Mouse (Mus musculus): ENCODE measurements around the gene Hdac5.

The Hdac5 gene

DNA sequence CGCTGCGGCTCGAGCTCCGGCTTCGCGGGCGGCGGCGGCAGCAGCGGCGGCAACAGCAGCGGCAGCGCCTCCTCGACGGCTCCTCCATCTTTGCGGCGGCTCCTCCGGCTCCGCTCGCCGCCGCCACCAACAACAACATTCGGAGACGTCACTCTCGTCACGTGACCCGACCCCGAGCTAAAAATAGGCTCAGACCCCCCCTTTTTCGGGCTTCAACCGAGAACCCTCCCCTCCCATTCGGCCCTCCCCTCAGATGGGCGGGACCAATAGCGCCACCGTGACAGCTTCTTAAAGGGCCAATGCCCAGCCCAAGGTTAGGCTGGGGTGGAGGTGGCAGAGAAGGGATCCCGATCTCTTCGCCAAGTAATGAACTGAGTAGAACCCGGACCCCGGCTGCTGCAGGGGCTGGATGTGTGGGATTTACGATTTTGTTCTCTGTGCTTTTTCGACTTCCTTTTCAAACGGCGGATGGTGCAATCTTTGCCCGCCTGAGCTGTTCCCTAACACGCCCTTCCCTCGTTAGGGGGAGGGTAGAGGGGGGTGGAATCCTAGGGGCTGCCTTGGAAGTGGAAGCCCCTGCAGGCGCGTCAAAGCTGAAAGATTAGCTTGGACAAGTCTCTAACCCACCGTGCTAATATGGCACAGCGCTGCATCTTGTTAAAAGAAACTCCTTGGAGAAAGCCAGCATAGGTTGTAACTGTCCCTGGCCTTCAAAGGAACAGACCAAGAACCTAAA is at the start of gene Hdac5:
TSS of gene Hdac5 (minus strand) at position 161 of the 736 bp plus-strand sequence.
- in situ Hi-C loops (cut with MboI; ENCODE audit: low sequenced_read_pairs) = no loop called here

DNA sequence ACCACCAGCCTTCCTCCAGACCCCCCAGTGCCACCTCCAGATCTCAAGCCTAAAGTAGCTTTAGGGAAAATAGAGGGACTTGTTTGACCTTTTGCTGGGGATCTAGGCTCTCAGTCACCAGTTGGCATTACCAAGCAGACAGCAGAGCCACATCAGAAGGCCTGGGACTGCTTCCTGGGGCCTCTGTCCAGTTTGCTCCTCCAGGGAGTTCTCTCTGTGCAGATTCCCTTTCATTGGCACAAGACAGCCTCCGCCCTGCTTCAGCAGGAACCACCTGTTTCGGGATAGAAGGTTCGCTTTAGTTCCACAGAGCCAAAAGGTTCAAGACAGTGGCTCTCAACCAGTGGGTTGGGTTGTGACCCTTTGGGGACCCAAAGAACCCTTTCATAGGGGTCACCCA is 49.6 kb upstream of the Hdac5 start:
- in situ Hi-C loops (cut with MboI; ENCODE audit: low sequenced_read_pairs) = no loop called here

DNA sequence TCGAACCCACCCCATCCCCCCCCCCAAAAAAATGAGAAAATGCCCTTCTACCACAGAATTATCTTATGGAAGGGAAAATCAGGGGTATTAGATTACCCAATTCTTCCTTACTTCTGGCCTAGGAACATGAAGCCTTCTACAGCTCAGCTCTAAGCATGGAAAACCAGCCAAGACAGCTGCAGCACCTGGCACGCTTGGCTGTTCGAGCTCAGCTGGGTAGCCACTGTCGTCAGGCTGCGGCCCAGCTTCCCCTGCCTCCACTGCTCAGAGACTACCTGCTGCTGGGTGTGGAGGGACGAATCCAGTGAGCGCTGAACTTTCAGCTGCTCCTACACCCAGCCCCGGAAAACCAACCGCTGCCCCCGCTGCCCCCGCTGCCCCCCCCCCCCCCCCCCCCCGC is 47.8 kb upstream of the Hdac5 start:
- in situ Hi-C loops (cut with MboI; ENCODE audit: low sequenced_read_pairs) = no loop called here

DNA sequence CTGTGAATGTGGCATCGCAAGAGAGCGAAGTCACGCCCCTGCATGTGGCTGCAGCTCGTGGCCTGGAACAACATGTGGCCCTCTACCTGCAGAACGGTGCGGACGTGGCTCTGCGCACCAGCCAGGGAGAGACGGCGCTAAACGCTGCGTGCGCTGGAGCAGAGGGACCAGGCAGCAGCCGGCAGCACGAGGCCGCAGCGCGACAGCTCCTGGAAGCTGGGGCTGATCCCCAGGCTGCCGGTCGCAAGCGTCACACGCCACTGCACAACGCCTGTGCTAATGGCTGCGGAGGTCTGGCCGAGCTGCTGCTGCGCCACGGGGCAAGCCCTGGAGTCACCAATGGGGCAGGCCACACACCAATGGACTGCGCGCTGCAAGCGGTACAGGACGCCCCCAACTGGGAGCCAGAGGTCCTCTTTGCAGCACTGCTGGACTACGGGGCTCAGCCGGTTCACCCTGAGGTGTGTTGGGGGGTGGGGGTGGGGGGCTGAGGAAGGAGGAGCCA is 46.5 kb upstream of the Hdac5 start:
- in situ Hi-C loops (cut with MboI; ENCODE audit: low sequenced_read_pairs) = no loop called here

DNA sequence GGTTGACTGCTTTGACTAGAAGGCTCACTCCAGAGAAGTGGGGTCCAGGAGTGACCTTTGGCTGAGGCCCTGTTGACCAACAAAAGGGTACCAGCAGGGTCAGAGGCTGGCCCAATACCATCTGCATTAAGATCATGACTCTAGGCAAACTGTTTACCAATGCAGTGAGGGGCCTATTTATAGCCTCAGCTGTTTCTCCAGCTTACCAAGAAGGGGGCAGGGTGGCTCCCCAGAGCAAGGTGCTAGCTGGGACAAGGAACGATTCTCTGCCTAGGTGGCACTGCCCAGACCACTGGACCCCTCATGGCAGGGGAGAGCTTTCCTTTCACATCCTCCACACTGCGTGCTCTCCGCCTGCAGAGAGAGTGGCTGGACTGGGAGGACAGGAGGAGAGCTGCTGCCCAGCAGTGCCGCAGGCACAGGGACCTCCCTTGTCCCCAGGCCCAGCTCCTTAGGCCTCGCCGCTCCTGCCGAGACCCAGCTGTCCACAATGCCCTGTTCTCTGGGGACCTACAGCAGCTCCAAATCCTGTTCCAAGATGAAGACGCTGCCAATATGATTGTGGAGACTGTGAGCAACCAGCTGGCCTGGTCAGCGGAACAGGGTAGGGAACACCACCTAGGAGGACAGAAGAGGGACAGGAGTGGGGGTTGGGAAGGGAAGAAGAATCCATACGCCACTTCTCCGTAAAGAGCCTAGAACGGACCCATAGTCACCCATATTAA is 38.7 kb upstream of the Hdac5 start, which contains the start of gene Asb16:
TSS of gene Asb16 (plus strand) at position 224 of the 725 bp plus-strand sequence.
- in situ Hi-C loops (cut with MboI; ENCODE audit: low sequenced_read_pairs) = no loop called here

DNA sequence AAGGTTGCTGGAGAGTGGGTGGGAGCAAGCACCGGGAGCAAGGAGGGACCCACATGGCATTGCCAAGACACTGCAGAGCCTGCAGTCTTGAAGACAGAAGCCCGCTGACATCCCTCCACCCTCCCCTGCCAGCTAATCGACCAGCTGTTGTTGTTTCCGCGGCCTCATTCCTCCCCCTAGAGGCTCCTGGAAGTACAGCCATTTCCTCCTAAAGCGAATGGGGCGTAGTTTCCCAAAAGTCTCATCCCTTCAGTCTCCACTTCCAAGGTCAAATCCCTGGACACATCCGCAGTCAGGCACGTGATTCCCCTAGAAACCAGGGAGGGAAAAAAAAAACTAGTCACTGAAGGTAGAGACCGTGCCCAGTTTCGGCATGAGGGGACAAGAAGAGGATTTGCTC is 37.5 kb upstream of the Hdac5 start:
- in situ Hi-C loops (cut with MboI; ENCODE audit: low sequenced_read_pairs) = no loop called here

DNA sequence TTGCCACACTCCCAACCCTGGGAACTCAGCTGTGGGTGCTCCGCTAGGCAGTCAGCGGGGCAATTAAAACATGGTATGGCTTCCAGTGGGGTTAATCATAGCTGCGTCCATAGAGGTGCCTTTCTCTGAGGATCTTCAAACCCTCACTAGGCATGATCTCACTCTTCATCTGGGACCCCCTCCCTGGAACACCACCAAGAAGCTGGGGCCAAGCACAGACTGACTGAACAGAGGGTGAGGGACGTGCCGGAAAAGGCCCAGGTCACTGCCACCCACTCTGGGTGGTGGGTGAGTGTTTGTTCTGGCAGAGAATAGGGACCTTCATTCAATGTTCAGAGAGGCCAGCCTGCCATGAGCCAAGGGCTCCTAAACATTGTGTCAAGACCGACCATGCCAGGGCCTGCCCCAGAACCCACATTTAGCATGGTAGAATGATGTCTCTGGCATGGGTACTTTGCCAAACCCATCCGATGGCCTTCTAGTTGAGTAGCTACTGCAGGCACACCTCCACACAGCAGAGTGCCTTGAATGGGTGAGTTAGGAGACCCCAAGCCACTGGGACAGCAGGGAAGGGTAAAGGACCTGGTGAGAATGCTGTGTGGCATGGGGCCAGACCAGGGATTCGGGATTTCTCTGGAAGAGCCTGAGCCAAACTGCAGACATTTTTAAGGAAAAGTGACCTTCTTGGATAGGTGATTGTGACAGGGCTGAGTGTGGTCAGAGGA is 36.8 kb upstream of the Hdac5 start:
- in situ Hi-C loops (cut with MboI; ENCODE audit: low sequenced_read_pairs) = no loop called here

DNA sequence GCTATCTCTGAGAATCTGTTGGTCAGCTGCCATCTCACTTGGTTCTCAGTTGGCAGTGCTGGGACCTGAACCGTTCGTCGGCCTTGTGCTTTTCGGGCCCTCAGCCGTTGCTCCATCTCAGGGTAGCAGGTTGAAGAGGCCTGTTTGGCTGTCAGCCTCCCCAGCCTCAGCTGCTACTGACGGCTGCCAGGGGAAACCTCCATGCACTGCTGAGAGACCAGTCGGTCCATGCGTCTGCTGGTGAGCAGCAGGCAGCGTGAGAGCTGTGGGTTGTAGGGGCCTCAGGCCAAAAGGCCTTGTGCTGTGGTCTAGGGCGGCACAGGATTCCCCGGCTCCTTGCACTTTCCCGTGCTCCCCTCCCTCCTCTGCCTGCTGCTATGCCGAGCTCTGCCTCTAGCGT is 35.9 kb upstream of the Hdac5 start:
- in situ Hi-C loops (cut with MboI; ENCODE audit: low sequenced_read_pairs) = no loop called here

DNA sequence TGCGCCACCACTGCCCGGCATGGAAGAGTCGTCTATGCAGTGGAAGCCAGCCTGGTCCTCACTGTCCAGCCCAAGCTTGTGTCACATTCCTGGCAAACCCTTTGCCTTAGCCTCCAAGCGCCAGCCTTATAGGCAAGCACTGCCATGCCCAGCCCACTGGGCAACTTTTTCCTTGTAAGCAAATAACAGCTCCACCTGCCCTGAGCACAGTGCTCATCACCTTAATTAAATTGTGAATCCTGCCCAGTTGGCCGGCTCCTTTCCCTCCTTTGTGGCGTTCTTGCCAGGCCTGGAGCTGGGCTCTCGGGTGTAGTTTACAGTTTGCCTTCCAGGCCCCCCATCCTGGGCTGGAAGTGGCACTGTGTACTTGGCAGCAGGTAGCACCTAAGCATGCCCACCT is 33.2 kb upstream of the Hdac5 start:
- in situ Hi-C loops (cut with MboI; ENCODE audit: low sequenced_read_pairs) = no loop called here

DNA sequence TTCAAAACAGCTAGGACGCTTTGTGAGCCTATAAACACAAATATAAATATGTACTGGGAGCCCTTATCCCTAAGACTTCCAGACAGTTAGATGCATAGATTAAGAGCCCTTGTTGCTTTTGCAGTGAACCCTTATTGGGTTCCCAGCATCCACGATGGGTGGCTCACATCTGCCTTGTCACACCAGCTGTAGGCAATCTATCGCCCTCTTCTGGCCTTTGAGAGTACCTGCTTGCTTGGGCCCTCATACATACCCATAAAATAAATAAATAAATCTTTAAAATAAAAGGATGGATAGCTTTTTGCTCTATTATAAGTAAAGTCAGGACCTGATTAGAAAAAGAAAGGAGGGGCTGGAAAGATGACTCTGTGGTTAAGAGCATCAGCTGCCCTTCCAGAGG is 28.6 kb upstream of the Hdac5 start:
- in situ Hi-C loops (cut with MboI; ENCODE audit: low sequenced_read_pairs) = no loop called here

DNA sequence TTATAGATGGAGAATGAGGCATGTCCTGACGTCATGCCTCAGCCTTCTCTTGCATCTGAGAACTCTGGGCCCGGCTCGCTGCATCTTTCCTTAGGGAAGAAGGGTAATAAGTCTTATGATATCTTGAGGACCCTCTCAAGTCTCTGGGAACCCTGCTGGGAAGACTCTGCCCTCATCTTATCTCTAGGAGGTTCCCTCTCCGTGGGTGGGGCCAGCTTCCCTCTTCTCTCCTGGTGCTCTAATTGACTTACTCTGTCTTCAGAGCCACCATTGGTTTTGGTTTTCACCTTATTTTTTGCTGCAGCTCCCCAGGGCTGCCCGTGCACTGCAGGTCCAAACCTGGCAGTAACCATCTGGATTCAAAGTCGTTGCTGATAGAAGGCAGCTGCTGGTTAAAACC is 28.1 kb upstream of the Hdac5 start:
- in situ Hi-C loops (cut with MboI; ENCODE audit: low sequenced_read_pairs) = no loop called here

DNA sequence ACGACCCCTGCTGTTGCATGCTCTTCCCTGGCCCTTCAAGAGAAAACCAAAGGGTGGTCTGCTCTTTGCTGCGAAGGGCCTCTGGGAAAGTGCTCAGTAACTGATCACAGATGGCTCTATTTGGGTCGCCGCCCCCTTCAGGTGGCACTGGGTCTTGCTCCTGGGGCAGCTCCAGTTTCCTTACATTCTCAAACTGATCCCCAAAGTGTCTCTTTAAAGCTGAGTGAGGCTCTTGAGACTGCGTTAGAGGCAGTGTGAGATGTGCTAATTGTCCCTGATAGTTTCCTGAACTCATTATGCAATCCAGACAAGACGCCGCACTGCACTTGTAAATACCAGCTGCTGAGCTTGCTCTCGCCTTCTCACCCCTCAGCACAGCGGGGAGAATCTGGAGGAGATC is 27.5 kb upstream of the Hdac5 start:
- in situ Hi-C loops (cut with MboI; ENCODE audit: low sequenced_read_pairs) = no loop called here

DNA sequence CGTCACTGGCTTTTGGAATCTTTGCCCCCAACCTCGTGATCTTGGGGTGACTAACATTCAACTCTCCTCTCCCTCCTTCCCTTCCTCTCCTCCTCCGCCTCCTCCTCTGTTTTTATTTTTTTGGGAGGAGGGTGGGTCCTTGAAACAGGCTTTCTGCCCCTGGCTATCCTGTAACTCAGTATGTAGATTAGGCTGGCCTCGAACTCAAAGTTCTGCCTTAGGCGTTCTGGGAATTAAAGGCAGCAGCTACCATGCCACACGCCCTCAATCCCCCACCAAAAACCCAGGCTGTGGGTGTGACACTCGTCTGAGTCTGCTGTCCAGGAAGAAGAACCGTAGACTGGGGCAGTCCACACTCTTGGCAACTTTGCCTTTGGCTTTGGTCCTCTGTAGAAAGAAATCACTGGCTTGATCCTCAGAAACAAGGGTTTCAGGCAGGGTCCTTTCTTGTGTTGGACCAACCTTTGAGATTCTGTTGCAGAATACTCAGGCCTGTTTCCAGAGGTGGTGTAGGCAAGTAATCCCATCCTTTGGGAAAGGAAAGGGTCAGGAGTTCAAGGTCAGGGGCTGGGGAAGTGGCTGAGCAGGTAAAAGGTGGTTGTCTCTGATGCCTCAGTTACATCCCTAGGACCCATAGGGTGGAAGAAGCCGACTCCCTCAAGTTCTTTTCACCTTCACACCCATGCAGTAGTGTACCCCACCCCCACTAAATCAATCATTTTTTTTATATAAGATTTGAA is 19.6 kb upstream of the Hdac5 start:
- in situ Hi-C loops (cut with MboI; ENCODE audit: low sequenced_read_pairs) = no loop called here

DNA sequence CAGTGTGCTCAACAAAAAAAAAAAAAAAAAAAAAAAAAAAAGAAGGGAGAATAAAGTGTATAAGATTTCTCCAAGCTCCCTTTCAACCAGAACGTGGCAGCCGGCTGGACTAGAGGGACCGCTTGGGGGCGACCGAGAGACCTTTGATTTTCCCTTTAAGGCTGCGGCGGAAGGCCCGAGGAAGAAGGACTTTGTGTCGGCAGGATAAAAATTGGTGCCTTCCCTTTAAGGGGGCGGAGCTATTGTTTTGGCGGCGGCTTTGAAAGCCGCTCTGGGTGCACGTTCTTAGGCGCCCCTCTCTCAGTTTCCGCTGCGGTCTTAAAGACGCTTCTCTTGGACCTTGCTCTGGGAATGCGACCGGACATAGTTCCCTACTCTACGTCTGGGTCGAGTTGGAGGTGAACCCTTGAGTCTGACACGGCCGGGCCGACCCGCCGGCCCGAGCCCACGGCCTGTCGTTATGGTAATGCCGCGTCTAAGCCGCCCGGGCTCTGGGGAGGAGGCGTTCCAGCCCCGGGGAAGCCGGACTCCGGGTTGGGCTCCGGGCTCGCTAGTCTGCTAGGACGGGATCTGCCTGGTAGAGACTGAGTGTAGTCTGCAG is 18.8 kb upstream of the Hdac5 start, which contains the start of gene BC030867:
TSS of gene BC030867 (plus strand) at position 253 of the 601 bp plus-strand sequence.
- in situ Hi-C loops (cut with MboI; ENCODE audit: low sequenced_read_pairs) = no loop called here

DNA sequence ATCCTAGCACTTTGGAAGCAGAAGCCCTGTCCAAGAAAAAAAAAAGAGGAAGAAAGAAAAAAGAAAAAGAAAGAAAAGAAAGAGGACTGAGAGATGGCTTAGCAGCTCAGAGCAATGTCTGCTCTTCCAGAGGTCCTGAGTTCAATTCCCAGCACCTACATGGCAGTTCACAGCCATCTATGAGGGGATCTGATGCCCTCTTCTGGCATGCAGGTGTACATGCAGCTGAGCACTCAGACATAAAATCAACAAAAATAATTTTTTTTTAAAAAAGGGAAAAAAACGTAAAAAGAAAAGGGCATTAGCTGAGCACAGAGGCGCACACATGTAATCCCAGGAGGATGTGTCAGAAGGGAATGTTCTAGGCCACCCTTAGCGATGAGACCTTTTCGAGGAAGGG is 16.9 kb upstream of the Hdac5 start:
- in situ Hi-C loops (cut with MboI; ENCODE audit: low sequenced_read_pairs) = no loop called here

DNA sequence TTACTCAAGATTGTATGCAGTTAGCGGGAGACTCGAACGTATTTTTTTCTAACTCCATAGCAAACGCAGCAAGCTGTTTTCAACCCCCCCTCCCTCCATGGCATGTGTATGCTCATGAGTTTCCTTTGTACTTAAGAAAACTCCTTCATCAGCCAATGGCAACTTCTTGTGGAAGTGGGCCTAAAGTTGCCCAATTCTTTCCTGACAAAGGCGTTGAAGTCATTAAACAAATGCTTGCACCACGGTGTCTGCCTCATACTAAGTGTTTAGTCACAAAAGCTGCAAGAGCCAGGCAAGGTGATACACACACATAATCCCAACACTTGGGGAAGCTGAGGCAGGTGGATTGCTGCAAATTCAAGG is 16.3 kb upstream of the Hdac5 start:
- in situ Hi-C loops (cut with MboI; ENCODE audit: low sequenced_read_pairs) = no loop called here

DNA sequence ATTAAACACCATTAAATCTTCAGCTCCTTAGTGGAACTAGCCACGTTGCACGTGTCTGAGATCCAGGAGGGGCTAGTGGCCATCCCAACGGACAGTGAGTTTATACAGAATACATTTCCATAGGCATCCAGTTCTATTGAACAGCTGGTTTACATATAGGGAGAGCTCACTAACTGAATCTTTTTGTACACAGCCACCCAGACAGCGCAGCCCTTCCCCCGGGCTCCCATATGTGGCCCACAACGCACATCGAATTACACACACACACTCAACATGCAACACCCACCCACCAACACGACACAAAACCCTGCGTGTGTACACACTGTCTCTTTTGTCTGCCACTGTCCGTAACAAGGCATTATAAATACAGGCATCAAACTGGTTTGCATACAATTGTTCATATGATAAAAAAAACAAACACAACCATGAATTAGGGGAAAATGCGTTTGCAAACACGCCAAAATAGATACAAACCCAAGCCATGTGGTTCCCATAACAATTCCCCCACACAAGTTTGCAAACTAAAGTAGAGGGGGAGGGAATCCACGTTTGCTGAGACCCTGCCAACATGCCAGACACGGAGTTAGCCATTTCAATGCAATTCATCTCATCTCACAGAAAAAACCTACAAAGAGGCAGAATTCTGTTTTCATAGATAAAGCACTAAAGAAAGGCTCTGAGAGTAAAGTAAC is 15.8 kb upstream of the Hdac5 start:
- in situ Hi-C loops (cut with MboI; ENCODE audit: low sequenced_read_pairs) = no loop called here

DNA sequence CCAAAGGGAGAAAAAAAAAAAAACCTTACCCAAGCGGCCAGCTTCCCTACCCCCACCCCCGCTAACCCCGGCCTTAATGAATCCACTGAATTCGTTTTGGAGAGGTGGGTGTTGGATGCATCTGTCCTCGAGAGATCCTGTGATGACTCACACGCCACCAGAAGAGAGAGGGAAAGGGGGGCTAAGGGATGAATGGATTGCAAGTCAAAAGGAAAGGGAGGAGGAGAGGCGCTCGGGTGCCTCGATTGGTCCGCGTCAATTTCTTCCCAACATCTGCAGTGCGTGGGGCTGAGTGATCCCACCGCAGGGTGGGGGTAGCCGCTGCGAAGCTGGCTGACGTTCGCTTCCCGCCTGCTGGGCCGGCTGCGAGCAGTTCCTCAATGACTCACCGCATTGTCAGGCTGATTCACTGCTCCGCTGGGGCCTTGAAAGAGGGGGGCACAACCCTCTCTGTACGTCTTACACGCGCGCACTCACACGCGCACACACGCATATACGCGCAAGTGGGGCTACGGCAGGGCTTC is 15.0 kb upstream of the Hdac5 start:
- in situ Hi-C loops (cut with MboI; ENCODE audit: low sequenced_read_pairs) = no loop called here

DNA sequence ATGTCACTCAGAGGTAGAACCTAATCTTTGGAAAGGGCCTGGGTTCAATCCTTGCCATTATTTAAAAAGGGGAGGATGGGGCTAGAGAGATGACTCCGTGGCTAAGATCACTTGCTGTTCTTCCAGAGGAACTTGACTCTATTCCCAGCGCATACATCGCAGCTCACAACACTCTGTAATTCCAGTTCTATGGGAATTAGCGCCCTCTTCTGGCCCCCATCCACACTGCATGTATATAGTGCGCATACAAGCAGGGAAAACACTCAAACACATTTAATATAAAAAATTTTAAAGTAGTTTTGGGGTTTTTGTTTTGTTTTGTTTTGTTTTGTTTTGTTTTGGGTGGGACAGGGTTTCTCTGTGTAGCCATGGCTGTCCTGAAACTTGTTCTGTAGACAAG is 11.9 kb upstream of the Hdac5 start:
- in situ Hi-C loops (cut with MboI; ENCODE audit: low sequenced_read_pairs) = no loop called here

DNA sequence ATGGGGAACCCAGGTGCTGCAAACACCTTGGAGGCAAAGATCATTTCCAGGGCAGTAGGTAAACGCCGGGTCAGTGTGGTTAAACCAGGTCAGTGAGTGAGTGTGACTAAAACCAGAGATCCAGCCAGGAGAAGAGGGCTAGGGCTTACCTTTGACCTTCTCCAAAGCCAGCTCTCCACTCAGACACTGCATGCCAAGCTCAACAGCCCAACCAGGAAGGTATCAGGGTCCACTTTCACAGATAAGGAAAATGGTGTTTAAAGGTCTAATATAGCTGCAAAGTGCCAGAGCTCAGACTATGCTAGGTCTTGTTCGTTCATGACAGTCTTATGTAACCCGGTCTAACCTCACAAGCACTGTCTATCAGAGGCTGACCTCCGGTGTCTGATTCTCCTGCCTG is 11.3 kb upstream of the Hdac5 start:
- in situ Hi-C loops (cut with MboI; ENCODE audit: low sequenced_read_pairs) = no loop called here
